Mouse (Mus musculus) cerebellum, adult 2 months (tissue): Measurements from ENCODE around the gene Copg1. TPM values are rescaled to one million over a fixed set of nuclear protein-coding genes. Genes with fewer than 3 reads are reported as not detected.
"Not testable (repeated sequence)": the region's sequence is repeated elsewhere in the genome, so short reads cannot be mapped to it uniquely, and the experiment has no call there.

ENCODE experiments used
- DNase-seq, 2 experiments: peaks; one replicate each; pipeline ENCODE4 v3.0.0; 2021
- H3K27ac ChIP-seq: fragments of 200-500 bp; 2 replicates; pipeline ENCODE4 v1.5.1; 2012; ENCODE audit warnings: low read length, control low read depth, inconsistent platforms; ENCODE audit not compliant: insufficient read depth
- H3K27me3 ChIP-seq: fragments of 200-500 bp; 2 replicates; pipeline ENCODE4 v1.6.1; 2012; ENCODE audit warnings: inconsistent platforms, mild to moderate bottlenecking, low read length, moderate library complexity; ENCODE audit not compliant: control insufficient read depth, insufficient read depth
- H3K4me1 ChIP-seq: fragments of 200-500 bp; 2 replicates; pipeline ENCODE4 v1.6.1; 2011; ENCODE audit warnings: low read length; ENCODE audit not compliant: control insufficient read depth, insufficient read depth
- H3K4me3 ChIP-seq: fragments of 200-500 bp; replicated peaks from 2 replicates; pipeline ENCODE3; 2011; ENCODE audit warnings: mild to moderate bottlenecking, low read depth, low read length, control low read depth; ENCODE audit not compliant: insufficient read depth
- CTCF ChIP-seq: fragments of 200-500 bp; IDR thresholded peaks from 2 replicates; pipeline ENCODE4 v1.5.1; 2011; ENCODE audit warnings: low read depth, mild to moderate bottlenecking, control low read depth, low read length, moderate library complexity, borderline replicate concordance; ENCODE audit not compliant: insufficient read depth
- POLR2A ChIP-seq: fragments of 200-500 bp; IDR thresholded peaks from 2 replicates; pipeline ENCODE4 v1.6.1; 2011; ENCODE audit warnings: low read length, control low read depth, borderline replicate concordance; ENCODE audit not compliant: insufficient read depth
- WGBS: fragments of 180-500 bp; shearing (Covaris S2); methylation state at CpG from one replicate; pipeline ENCODE4 v1.1.7; 2018; 5-methylcytosine and 5-hydroxymethylcytosine counted together
- polyA plus RNA-seq: library from polyadenylated mRNA; depleted of rRNA; stranded (reverse); fragments of >200 nt; gene quantifications from 2 replicates; pipeline ENCODE4 v1.2.3, GENCODE M21; 2012; rRNA removed

Gene Copg1
- polyA plus RNA-seq, 1 experiment, result 265 TPM

DNA sequence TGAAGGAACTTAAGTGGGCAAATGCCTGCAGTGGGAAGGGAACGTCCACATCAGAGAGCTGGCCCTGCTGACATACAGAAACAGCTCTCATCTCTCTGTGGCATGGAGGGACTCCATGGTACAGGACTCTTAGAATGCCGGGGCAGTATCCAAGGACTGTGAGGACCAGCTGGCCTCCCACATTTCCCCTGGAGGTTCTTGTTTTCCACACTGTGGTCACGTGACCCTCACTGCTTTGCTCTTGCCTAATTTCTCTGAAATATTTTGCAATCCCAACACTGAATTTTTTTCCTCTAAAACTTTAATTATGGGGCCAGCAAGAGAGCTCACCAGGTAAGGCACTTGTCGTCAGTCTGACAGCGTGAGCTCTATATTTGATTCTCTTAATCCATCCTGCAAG lies 47.4 kb downstream of the Copg1 start:
- Histone ChIP-seq H3K27me3 (no peaks in the 10 kb centered on the region), H3K4me3 (no peak overlapping the region), H3K4me1 (no peaks in the 10 kb centered on the region), H3K27ac (no peak overlapping the region)
- TF ChIP-seq CTCF (no peak), POLR2A (no peak)
- whole genome bisulfite sequencing, result 76% methylated on average over 5 of the region's 5 CpGs
- no peak for DNase-seq

GRCm38 (mm10) chr6:87937178-87937788 lies 49.7 kb downstream of the Copg1 start:
- Histone ChIP-seq H3K27ac (no peak overlapping the region), H3K4me1 (no peaks in the 10 kb centered on the region), H3K27me3 (no peaks in the 10 kb centered on the region), H3K4me3 (no peak overlapping the region)
- 30% methylated on average over 19 of the region's 19 CpGs for WGBS
- no peak for TF ChIP-seq POLR2A
- no peak for TF ChIP-seq CTCF
- no peak for DNase-seq

GRCm38 (mm10) chr6:87938941-87939340 lies 51.3 kb downstream of the Copg1 start:
- no peak for TF ChIP-seq POLR2A
- DNase-seq, result no peak
- 79% methylated on average over 3 of the region's 3 CpGs for WGBS
- Histone ChIP-seq H3K4me3 (no peak overlapping the region), H3K27ac (no peak overlapping the region), H3K4me1 (no peaks in the 10 kb centered on the region), H3K27me3 (no peaks in the 10 kb centered on the region)

GRCm38 (mm10) chr6:87942179-87942578 lies 54.6 kb downstream of the Copg1 start:
- no peaks in the 10 kb centered on the region for H3K27me3 ChIP-seq
- no peak for DNase-seq
- WGBS, result 78% methylated on average over 7 of the region's 7 CpGs
- no peak for TF ChIP-seq POLR2A
- TF ChIP-seq CTCF, result no peak
- no peaks in the 10 kb centered on the region for H3K4me1 ChIP-seq
- no peak overlapping the region for H3K27ac ChIP-seq
- no peak overlapping the region for H3K4me3 ChIP-seq

- 23% methylated on average over 4 of the region's 4 CpGs for WGBS
- H3K4me1 ChIP-seq, H3K4me3 ChIP-seq, H3K27ac ChIP-seq, H3K27me3 ChIP-seq, DNase-seq: not testable (repeated sequence)
These were observed 74.8 kb downstream of the Copg1 start for GRCm38 (mm10) chr6:87962457-87962856.

Other genes starting within 250 kb of the Copg1 start
- 4.6 and 5.0 TPM in 2 replicates for gene Aplf, start 215.6 kb upstream of the Copg1 start, polyA plus RNA-seq
- 4.0 and 4.5 TPM in 2 replicates for gene Efcc1, start 156.9 kb upstream of the Copg1 start, polyA plus RNA-seq
- 0.49 and 0.68 TPM in 2 replicates for gene Gp9, start 109.7 kb upstream of the Copg1 start, polyA plus RNA-seq
- 18.9 and 19.4 TPM in 2 replicates for gene Rab43, start 75.7 kb upstream of the Copg1 start, polyA plus RNA-seq
- 4.9 and 5.7 TPM in 2 replicates for gene Gm45140, start 52.0 kb upstream of the Copg1 start, polyA plus RNA-seq
- gene Isy1, start 49.0 kb upstream of the Copg1 start, polyA plus RNA-seq, result 36.2 and 36.4 TPM in 2 replicates
- gene Cnbp, start 36.7 kb upstream of the Copg1 start, polyA plus RNA-seq, result 347 and 359 TPM in 2 replicates
- 45.9 and 49.9 TPM in 2 replicates for gene Hmces, start 26.1 kb downstream of the Copg1 start, polyA plus RNA-seq
- 37.1 and 38.2 TPM in 2 replicates for gene H1fx, start 93.8 kb downstream of the Copg1 start, polyA plus RNA-seq
- gene Rab7, start 157.5 kb downstream of the Copg1 start, polyA plus RNA-seq, result 408 and 418 TPM in 2 replicates
- 151 and 167 TPM in 2 replicates for gene Rpn1, start 196.7 kb downstream of the Copg1 start, polyA plus RNA-seq